Mouse (Mus musculus): ENCODE measurements around the gene Rere. TPM values are rescaled to one million over a fixed set of nuclear protein-coding genes. Genes with fewer than 3 reads are reported as not detected.

Rere gene
- total and polyA plus RNA-seq, 3 experiments, result 4.1 to 31.8 TPM; not detected in 1

DNA sequence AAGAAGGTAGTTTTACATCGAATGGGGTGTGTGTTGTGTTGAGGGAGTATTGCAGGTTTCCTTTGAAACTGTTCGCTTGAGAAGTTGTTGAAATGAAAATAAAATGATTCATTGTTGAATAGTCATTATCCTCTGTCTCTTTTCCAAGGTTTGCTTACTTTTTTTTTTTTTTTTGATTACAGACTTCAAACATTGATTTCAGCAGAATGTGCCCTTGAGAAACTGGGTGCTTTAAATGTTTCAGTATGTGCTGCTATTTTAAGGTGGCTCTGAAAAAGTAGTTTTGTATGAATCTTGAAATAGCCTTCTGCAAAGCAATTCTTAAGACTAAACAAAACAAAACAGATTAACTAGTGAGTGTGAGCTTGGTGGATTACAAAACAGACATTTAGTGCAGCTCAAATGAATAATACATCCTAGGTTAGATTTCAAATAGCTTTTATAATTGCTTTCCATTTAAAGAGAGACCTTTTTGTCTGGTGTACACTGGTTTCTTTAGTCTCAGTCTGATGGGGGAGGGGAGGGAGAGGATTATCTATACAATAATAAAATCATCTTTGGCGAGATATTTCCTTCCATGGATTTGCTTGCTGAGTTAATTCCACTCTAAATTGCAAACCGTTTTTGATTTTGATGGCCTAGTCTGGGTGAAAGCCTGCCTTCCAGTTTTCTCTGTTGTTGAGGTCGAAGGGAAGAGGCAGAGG lies 1.3 kb downstream of the Rere start:
- H3K36me3 ChIP-seq (ENCODE audit: control insufficient read depth in 1 of 2, insufficient read depth in 2 of 2, low read length in 2 of 2), result peaks cover 0 to 16% of the 10 kb centered on the region in 2 experiments; a peak in 2 of 4 replicates
- peak overlapping the region; percentile 1 for H3K27ac ChIP-seq (ENCODE audit: control insufficient read depth, low read depth, low read length)
- peak; percentile 31 for DNase-seq (ENCODE audit: low read depth, low spot score)
- no peak for TF ChIP-seq ZKSCAN1 (IDR thresholded peaks at IDR 0.05; ENCODE audit: low read depth, low read length)
- no peak for TF ChIP-seq CTCF (IDR thresholded peaks at IDR 0.05 in 2 of 3, conservative IDR thresholded peaks at IDR 0.05 in 1 of 3; ENCODE audit: control insufficient read depth in 1 of 3, insufficient read depth in 1 of 3, low read depth in 2 of 3, low read length in 3 of 3, poor library complexity in 1 of 3, severe bottlenecking in 1 of 3)
- TF ChIP-seq POLR2AphosphoS5 (IDR thresholded peaks at IDR 0.05; ENCODE audit: borderline replicate concordance, low read depth, low read length), result no peak
- TF ChIP-seq TAL1 (IDR thresholded peaks at IDR 0.05; ENCODE audit: low read length), result no peak
- no peak for TF ChIP-seq MXI1 (IDR thresholded peaks at IDR 0.05; ENCODE audit: low read depth, low read length)
- peak; percentile 52; the same call in 1 of the 2 replicates for TF ChIP-seq ZNF384 (IDR thresholded peaks at IDR 0.05; ENCODE audit: low read depth, low read length)
- H3K4me3 ChIP-seq (ENCODE audit: control insufficient read depth in 1 of 2, insufficient read depth in 1 of 2, low read depth in 2 of 2, low read length in 2 of 2), result peak overlapping the region; percentile 80 to 85
- H3K9me3 ChIP-seq (replicated peaks; ENCODE audit: insufficient read depth, low read length), result no peaks in the 10 kb centered on the region
- peaks cover 5 to 12% of the 10 kb centered on the region in 2 experiments for H3K4me1 ChIP-seq (ENCODE audit: control insufficient read depth in 1 of 2, insufficient read depth in 2 of 2, low read length in 2 of 2)
- no peaks in the 10 kb centered on the region for H3K27me3 ChIP-seq (ENCODE audit: control insufficient read depth in 1 of 2, insufficient read depth in 2 of 2, low read length in 2 of 2)
- peak overlapping the region; percentile 83 for H3K9ac ChIP-seq (ENCODE audit: control insufficient read depth, low read depth, low read length, poor library complexity, severe bottlenecking)
- peaks cover 34% of the 10 kb centered on the region for H3K79me2 ChIP-seq (ENCODE audit: control insufficient read depth, insufficient read depth, low read length, poor library complexity)

DNA sequence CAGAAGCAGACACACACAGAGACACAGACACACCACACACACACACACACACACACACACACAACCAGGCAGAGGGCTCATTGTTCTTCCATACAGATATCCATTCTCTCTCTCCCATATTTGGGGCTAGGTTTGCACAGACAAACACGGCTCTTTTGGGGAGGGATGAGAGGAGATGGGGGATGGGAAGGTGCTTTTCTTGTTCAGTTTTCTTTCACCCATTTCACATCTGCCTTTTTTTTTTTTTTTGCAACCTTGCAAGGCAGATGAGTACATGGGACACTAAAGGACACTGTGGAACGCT lies 1.8 kb downstream of the Rere start:
- Histone ChIP-seq H3K27me3 (ENCODE audit: control insufficient read depth in 1 of 2, insufficient read depth in 2 of 2, low read length in 2 of 2) (no peaks in the 10 kb centered on the region), H3K79me2 (ENCODE audit: control insufficient read depth, insufficient read depth, low read length, poor library complexity) (peaks cover 34% of the 10 kb centered on the region), H3K4me3 (ENCODE audit: control insufficient read depth in 1 of 2, insufficient read depth in 1 of 2, low read depth in 2 of 2, low read length in 2 of 2) (peak overlapping the region; percentile 39 to 85), H3K36me3 (ENCODE audit: control insufficient read depth in 1 of 2, insufficient read depth in 2 of 2, low read length in 2 of 2) (peaks cover 0 to 16% of the 10 kb centered on the region in 2 experiments; a peak in 2 of 4 replicates), H3K9ac (ENCODE audit: control insufficient read depth, low read depth, low read length, poor library complexity, severe bottlenecking) (peak overlapping the region; percentile 83), H3K27ac (ENCODE audit: control insufficient read depth, low read depth, low read length) (no peak overlapping the region), H3K9me3 (replicated peaks; ENCODE audit: insufficient read depth, low read length) (no peaks in the 10 kb centered on the region), H3K4me1 (ENCODE audit: control insufficient read depth in 1 of 2, insufficient read depth in 2 of 2, low read length in 2 of 2) (peaks cover 5 to 12% of the 10 kb centered on the region in 2 experiments)
- TF ChIP-seq ZNF384 (IDR thresholded peaks at IDR 0.05; ENCODE audit: low read depth, low read length) (peak; percentile 54; the same call in 1 of the 2 replicates), CHD1 (IDR thresholded peaks at IDR 0.05; ENCODE audit: low read depth, low read length) (no peak)
- DNase-seq (ENCODE audit: low read depth, low spot score), result peak; percentile 26

DNA sequence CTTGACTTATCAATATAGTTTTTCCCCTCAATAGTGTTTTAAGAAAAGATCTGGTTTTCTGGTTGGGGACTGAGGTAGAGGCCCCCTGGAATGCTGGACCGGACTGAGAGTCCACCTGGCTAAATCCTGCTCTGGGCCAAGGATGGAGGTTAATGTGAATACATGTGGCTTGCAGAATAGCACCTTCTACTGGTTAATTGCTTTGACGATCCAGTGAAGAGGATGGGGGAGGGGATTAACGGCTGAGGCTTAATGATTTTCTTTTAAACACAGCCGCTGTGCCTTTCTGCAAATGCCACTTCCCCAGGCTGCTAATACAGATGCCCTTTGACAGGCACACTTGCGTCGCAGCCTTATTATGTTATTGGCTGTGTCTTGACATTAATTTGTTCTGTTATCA lies 2.5 kb downstream of the Rere start:
- TF ChIP-seq MAX (IDR thresholded peaks at IDR 0.05; ENCODE audit: low read length) (no peak), CTCF (IDR thresholded peaks at IDR 0.05 in 2 of 3, conservative IDR thresholded peaks at IDR 0.05 in 1 of 3; ENCODE audit: control insufficient read depth in 1 of 3, insufficient read depth in 1 of 3, low read depth in 2 of 3, low read length in 3 of 3, poor library complexity in 1 of 3, severe bottlenecking in 1 of 3) (peak in 2 of 3 experiments; percentile 8 to 40; a peak in 2 of 6 replicates), HCFC1 (IDR thresholded peaks at IDR 0.05; ENCODE audit: low read depth, low read length) (no peak), GABPA (IDR thresholded peaks at IDR 0.05; ENCODE audit: low read depth, low read length) (no peak), SIN3A (IDR thresholded peaks at IDR 0.05; ENCODE audit: low read length) (0 out of 2 replicates have a peak, but pooled peaks have one; percentile 7), ZMIZ1 (IDR thresholded peaks at IDR 0.05; ENCODE audit: low read depth, low read length) (no peak), JUND (IDR thresholded peaks at IDR 0.05; ENCODE audit: low read depth, low read length) (no peak), KAT2A (conservative IDR thresholded peaks at IDR 0.05; ENCODE audit: low read depth, low read length) (no peak), SMC3 (IDR thresholded peaks at IDR 0.05; ENCODE audit: low read depth, low read length) (no peak), CHD2 (IDR thresholded peaks at IDR 0.05; ENCODE audit: low read length) (0 out of 2 replicates have a peak, but pooled peaks have one; percentile 33), MYC (IDR thresholded peaks at IDR 0.05; ENCODE audit: low read depth, low read length) (no peak), ZNF384 (IDR thresholded peaks at IDR 0.05; ENCODE audit: low read depth, low read length) (no peak), POLR2AphosphoS5 (IDR thresholded peaks at IDR 0.05; ENCODE audit: borderline replicate concordance, low read depth, low read length) (no peak), MYB (IDR thresholded peaks at IDR 0.05; ENCODE audit: low read depth, low read length) (no peak), USF1 (IDR thresholded peaks at IDR 0.05; ENCODE audit: low read depth, low read length) (no peak), MAFK (IDR thresholded peaks at IDR 0.05; ENCODE audit: borderline replicate concordance, low read depth, low read length) (no peak), ZKSCAN1 (IDR thresholded peaks at IDR 0.05; ENCODE audit: low read depth, low read length) (no peak)
- H3K9me3 ChIP-seq (replicated peaks; ENCODE audit: insufficient read depth, low read length), result no peaks in the 10 kb centered on the region
- H3K27ac ChIP-seq (ENCODE audit: control insufficient read depth, low read depth, low read length), result no peak overlapping the region
- no peak overlapping the region; a peak in 1 of 4 replicates for H3K4me3 ChIP-seq (ENCODE audit: control insufficient read depth in 1 of 2, insufficient read depth in 1 of 2, low read depth in 2 of 2, low read length in 2 of 2)
- no peak overlapping the region for H3K9ac ChIP-seq (ENCODE audit: control insufficient read depth, low read depth, low read length, poor library complexity, severe bottlenecking)
- DNase-seq (ENCODE audit: low read depth, low spot score), result peak; percentile 25
- H3K4me1 ChIP-seq (ENCODE audit: control insufficient read depth in 1 of 2, insufficient read depth in 2 of 2, low read length in 2 of 2), result peaks cover 5 to 12% of the 10 kb centered on the region in 2 experiments
- peaks cover 0 to 16% of the 10 kb centered on the region in 2 experiments; a peak in 2 of 4 replicates for H3K36me3 ChIP-seq (ENCODE audit: control insufficient read depth in 1 of 2, insufficient read depth in 2 of 2, low read length in 2 of 2)
- no peaks in the 10 kb centered on the region for H3K27me3 ChIP-seq (ENCODE audit: control insufficient read depth in 1 of 2, insufficient read depth in 2 of 2, low read length in 2 of 2)
- peaks cover 39% of the 10 kb centered on the region for H3K79me2 ChIP-seq (ENCODE audit: control insufficient read depth, insufficient read depth, low read length, poor library complexity)

All from MEL (cell line).